Comparison of ENCODE assay signal across 9 mouse cellular contexts in the genomic region with DNA sequence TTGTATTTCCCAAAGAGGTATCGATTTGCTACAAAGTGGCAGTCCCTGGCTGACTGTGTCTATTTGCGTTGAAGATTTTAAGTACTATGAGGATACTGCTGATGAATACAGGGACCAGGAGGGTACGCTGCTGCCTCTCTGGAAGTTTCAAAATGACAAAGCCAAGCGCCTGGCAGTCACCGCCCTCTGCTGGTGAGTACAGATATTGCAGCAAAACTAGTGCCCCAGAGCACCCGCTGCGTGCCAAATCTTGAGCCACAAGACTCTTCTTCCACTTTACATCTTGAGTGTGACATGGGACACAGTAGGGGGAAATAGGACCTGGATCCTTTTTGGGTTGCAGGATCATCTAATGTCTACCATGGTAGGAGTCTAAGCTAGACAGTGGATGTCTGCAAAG. TPM values are rescaled to one million over a fixed set of nuclear protein-coding genes. Genes with fewer than 3 reads are reported as not detected.
DNase-seq lines count a peak whose midpoint lies in the region; TF ChIP-seq lines count a peak whose summit lies in the region.
"Had no signal": no experiment of that assay in that cellular context is flagged by ENCODE, and none has a peak within 500 bp of the region (broad histone marks: within the 10 kb centered on the region; RNA-seq: fewer than 3 reads in every experiment).

No protein-coding gene starts in this region.

- H3K9ac ChIP-seq in ES-Bruce4 (ENCODE audit: low read depth, poor library complexity, severe bottlenecking), result no peak overlapping the region
- H3K9ac ChIP-seq: limb, embryonic 13.5 days had no signal

- TF ChIP-seq CTCF in ES-Bruce4 (IDR thresholded peaks at IDR 0.05; ENCODE audit: low read depth, low read length), result peak; percentile 95

- no peak for TF ChIP-seq EP300 in ES-Bruce4 (IDR thresholded peaks at IDR 0.05; ENCODE audit: insufficient read depth, low read depth, low read length)

- H3K4me1 ChIP-seq in ES-Bruce4 (ENCODE audit: control insufficient read depth, insufficient read depth, low read length), result no peaks in the 10 kb centered on the region

- no peaks in the 10 kb centered on the region for H3K36me3 ChIP-seq in ES-Bruce4 (ENCODE audit: control insufficient read depth, insufficient read depth, low read length, poor library complexity, severe bottlenecking)
- H3K36me3 ChIP-seq: limb, embryonic 13.5 days had no signal

- DNase-seq in adrenal gland, postnatal 25 days, result peak; percentile 74
- peak; percentile 79 for DNase-seq in embryo, embryonic 9.5 days (ENCODE audit: extremely low spot score)
- DNase-seq in heart, postnatal 25 days (ENCODE audit: low spot score), result peak; percentile 39
- DNase-seq in layer of hippocampus, adult 9-11 months, result peak; percentile 79
- peak; percentile 70 to 86 for DNase-seq in lung, postnatal 4 days
- peak; percentile 83 for DNase-seq in right cerebral cortex, adult 18-20 months
- peak; percentile 69 to 80 for DNase-seq in urinary bladder, postnatal 36 days (ENCODE audit: low spot score in 2 of 2)

- no peaks in the 10 kb centered on the region for H3K9me3 ChIP-seq in ES-Bruce4 (replicated peaks; ENCODE audit: control insufficient read depth, insufficient read depth, low read length, poor library complexity, severe bottlenecking)
- H3K9me3 ChIP-seq: limb, embryonic 13.5 days had no signal

- no peak overlapping the region for H3K4me3 ChIP-seq in ES-Bruce4 (ENCODE audit: low read depth, low read length)
- H3K4me3 ChIP-seq: limb, embryonic 13.5 days had no signal

- TF ChIP-seq POLR2A in ES-Bruce4 (IDR thresholded peaks at IDR 0.05; ENCODE audit: insufficient read depth, low read length), result no peak

- H3K27ac ChIP-seq in ES-Bruce4 (ENCODE audit: insufficient read depth, low read length), result no peak overlapping the region
- H3K27ac ChIP-seq: limb, embryonic 13.5 days had no signal

- no peaks in the 10 kb centered on the region for H3K27me3 ChIP-seq in ES-Bruce4 (ENCODE audit: control insufficient read depth, insufficient read depth, low read length, poor library complexity, severe bottlenecking)

- intact Hi-C loops in heart, postnatal 25 days (cut with DNase I), result loop anchor here (1.0 to 2.0 kb wide), 5 partner anchors 39 to 146 kb away; no protein-coding TSS in a partner anchor

RNA-seq across cellular contexts. Expression of a gene that starts 26.0 kb away (rescaled TPM):
- polyA plus RNA-seq in ES-Bruce4 (2011; ENCODE audit: insufficient read depth, insufficient read length, low read depth, missing spikeins), result 5.3 and 5.4 TPM in 2 replicates
- total RNA-seq in adrenal gland, postnatal 25 days (2021), result 2.0 and 3.9 TPM in 2 replicates
- 1 to 10 TPM; 8.0 to 8.8 TPM for total RNA-seq in heart, postnatal 25 days (2021)

RNA-seq across cellular contexts. Expression of a gene that starts 44.6 kb away (rescaled TPM):
- polyA plus RNA-seq in ES-Bruce4 (2011; ENCODE audit: insufficient read depth, insufficient read length, low read depth, missing spikeins), result 4.3 and 7.3 TPM in 2 replicates
- 0.30 TPM in 1 of 2 replicates, not detected in the other for total RNA-seq in adrenal gland, postnatal 25 days (2021)
- 1 to 10 TPM; 1.8 to 2.7 TPM for total RNA-seq in heart, postnatal 25 days (2021)

RNA-seq across cellular contexts. Expression of a gene that starts 44.8 kb away (rescaled TPM):
- 3.8 and 4.3 TPM in 2 replicates for polyA plus RNA-seq in ES-Bruce4 (2011; ENCODE audit: insufficient read depth, insufficient read length, low read depth, missing spikeins)
- 15.0 and 20.0 TPM in 2 replicates for total RNA-seq in adrenal gland, postnatal 25 days (2021)
- 10 to 100 TPM; 12.5 to 14.3 TPM for total RNA-seq in heart, postnatal 25 days (2021)
